Mouse (Mus musculus) CD4-positive, CD25-positive, alpha-beta regulatory T cell, adult 4 months (primary cell): Measurements from ENCODE around the gene Aatk. TPM values are rescaled to one million over a fixed set of nuclear protein-coding genes. Genes with fewer than 3 reads are reported as not detected.

Experiments used
- ATAC-seq: one replicate; pipeline ENCODE4 v1.8.0; 2017
- polyA plus RNA-seq, 2 experiments: library from polyadenylated mRNA; unstranded; fragments of 100-300 nt; shearing (Covaris generic); gene quantifications; one replicate each; pipeline ENCODE4 v1.2.1; 2017

Gene Aatk
- not detected for polyA plus RNA-seq

DNA sequence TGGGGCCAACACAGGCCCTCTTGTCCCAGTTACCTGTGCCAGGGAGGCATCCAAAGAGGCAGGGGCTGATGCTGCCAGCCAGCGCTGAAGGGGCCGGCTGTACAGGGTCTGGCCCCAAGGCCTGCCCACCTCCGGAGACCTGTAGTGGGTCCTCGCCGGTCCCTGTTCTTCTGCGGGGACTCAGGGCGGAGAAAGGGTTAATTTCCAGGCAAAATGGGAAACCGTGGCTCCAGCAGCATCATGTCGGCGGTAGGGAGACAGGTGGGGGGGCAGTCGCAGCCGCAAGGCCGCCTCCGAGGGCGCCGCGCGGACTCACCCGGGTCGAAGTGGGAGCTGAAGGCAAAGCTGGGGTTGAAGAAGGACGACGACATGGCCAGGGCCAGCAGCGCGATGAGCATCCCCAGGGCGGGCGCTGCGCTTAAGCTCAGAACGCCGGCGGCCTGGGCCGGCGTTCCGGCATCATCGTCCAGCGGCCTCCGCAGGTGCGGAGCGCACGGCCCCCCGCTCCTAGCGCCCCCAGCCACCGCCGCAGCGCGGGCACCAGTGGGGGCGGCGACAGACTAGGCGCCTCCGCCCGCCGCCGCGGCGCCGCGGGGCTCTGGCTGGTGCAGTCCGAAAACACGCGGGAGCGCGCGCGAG, at the start of gene Aatk:
Gene Aatk (minus strand): TSS at position 615 of the 639 bp plus-strand sequence.
- ATAC-seq, result no peak

DNA sequence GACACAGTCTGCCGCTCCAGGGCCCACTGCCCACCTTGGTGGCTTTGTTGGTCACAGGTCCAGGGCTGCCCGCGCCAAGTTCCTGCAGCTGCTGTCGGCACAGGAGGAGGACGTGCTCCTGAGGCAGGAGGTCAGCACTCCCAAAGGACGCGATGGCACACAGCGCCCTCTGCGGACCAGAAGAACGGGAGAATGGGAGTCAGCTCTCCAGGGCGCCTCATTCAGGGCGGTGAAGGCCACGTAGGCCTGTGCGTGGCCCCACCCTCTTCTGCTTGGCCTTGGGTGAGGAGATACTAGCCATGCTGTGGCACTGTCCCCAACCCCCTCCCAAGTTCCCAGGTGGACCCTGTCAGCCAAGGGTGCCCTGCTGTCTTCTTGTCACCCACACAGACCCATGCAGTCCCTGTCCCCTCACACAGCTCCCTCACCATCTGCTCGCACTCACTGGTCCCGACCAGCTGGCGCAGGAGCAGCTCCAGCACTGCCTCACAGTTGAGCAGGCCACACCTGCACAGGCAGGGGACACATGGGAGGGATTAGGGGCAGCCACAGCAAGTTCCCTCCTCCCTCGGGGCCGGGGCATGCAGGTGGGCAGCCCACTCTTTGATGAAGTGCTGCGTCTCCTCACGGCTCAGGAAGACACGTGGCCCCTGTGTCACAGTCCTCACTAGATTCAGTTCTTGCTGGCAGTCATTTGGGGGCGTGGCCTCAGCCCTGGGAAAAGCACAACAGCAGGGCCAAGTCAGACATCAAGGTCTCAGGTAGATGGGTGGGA, 46.0 kb upstream of the Aatk start:
- ATAC-seq, result no peak

GRCm38 (mm10) chr11:120090661-120091060, 43.7 kb upstream of the Aatk start:
- no peak for ATAC-seq

DNA sequence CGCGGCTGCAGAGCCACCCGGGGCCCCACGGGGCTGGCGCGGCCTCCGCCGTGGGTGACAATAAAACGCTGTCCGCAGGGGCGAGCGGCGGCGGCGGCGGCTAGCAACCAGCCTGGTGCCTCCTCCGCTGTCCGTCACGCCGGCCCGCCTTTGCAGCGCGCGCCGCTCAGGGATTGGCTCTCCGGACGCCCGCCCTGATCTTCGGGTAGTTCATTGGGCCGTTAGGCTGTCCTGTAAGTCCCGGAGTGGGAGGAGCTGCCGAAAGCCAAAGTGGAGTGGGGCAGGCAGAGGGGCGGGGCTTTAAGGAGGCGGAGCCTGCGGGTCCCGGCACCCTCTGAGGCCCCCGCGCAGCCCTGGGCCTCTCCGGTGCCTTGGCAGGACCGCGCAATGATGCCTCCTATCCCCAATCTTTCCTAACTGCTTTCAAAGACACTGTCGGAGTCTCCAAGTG, 39.8 kb upstream of the Aatk start, which contains the start of gene Cep131:
Gene Cep131 (minus strand): TSS at position 126 of the 451 bp plus-strand sequence.
- ATAC-seq, result peak; percentile 100

- peak; percentile 19 for ATAC-seq
Observed at GRCm38 (mm10) chr11:120085891-120086627, 39.1 kb upstream of the Aatk start.

DNA sequence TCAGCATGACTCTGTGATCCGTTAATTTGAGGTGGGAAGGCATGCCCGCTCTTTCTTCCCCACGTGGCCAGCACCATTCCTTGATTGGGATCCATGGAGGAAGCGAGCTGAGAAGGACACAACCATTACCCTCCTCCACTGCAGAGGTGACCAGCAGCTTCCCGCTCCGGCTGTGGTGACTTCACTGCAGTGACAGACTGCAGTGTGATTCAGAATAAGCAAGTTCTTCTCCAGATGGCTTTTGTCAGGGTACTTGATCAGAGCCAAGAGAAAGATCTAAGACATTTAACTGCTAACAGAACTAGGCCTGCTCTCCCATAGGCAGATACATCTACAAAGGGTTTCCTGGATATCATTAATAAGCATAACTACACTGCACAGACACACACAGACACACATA, 33.3 kb upstream of the Aatk start:
- ATAC-seq, result no peak

- ATAC-seq, result no peak
Observed at GRCm38 (mm10) chr11:120076191-120076590, 29.2 kb upstream of the Aatk start.

DNA sequence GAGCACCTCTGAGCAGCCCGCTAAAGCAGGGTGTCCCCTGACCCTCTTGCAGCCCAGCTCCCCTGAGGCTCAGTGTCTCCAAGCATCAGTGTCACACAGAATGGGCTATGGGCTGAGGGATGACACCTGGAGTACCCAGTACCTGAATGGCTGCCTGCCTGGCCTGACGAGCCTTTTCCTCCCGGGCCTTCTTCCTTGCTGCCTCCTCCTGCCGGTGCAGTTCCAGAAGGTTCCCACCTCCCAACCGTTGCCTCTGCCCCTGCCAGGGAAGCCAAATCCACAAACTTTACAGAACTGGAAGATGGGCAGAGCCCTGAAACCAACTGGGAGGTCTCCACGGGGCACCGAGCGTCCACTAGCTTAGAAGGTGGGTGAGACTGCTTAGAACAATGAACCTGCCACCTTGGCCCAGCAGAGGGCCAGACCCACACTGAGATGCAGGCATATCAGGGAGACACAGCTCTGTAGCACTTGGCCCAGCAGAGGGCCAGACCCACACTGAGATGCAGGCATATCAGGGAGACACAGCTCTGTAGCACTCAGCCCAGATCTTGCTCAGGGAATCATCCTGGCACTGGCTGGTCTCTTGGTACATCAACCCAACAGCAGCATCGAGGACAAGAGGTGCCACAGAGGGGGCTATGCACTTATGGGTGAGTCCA, 26.1 kb upstream of the Aatk start:
- no peak for ATAC-seq

- no peak for ATAC-seq
Observed at GRCm38 (mm10) chr11:120071731-120072320, 24.9 kb upstream of the Aatk start.

- ATAC-seq, result no peak
Observed at GRCm38 (mm10) chr11:120071065-120071464, 24.1 kb upstream of the Aatk start.

DNA sequence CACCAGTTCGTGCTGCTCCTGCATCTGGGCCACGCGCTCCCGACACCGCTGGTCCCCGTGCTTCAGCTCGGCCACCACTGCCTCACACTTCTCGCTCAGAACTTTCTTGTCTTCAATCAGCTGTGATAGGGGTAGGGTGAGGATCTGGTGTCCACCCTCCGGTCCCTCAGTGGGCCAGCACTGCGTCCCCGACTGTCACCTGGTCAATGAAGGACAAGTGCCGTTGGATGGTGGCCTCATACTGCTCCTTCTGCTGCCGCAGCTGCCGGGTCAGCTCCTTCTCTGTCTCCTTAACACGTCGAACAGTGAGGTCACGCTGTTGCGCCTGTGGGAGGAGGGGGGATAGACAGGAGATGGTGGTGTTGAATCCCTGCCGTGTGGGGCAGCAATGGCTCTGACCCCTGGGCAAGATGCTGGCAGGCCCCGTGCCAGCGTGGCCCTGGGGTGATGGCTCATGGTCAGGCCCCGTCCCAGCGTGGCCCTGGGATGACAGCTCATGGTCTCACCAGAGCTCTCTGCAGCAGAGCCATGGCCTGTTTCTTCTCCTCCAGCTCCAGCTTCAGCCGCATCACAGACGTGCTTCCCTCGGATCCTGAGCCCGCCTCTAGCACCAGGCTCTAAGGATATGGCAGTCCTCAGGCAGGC, 23.4 kb upstream of the Aatk start:
- no peak for ATAC-seq

GRCm38 (mm10) chr11:120069261-120069660, 22.3 kb upstream of the Aatk start:
- ATAC-seq, result no peak

DNA sequence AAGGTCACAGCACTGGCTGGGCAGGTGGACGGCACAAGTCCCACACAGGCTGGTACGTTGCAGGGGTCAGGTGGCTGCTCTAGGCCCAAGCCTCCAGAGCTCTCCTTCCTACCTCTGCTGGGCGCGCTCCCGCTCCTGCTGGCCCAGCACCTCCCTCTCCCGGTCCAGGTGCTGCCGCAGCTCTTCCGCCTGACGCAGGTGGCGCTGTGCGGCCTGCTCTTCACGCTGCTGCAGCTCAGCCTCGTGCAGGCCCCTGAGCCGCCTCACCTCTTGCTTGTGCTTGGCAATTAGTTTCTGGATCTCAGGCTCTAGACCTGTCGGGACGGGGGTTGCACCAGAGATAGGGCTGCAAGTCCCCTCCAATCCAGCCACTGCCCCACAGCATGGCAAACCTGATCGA, 20.9 kb upstream of the Aatk start:
- ATAC-seq, result no peak

- no peak for ATAC-seq
Observed at GRCm38 (mm10) chr11:120065291-120065690, 18.3 kb upstream of the Aatk start.

DNA sequence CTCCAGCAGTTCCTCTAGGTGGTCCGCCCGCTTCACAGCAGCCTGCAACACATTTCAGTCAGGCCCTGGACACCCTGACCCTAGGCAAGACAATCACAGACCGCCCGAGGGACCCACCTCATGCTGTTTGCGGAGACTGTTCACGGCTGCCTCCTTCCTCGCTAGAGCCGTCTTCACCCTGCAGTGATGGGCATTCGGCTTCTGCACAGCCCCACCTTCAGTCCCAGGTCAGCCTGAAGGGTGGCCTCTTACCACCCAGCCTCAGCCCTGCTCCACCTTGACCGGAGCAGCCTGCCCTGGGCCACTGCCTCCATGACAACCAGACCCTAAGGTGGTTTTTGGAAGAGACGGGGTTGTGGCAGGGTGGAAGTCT, 17.7 kb upstream of the Aatk start:
- no peak for ATAC-seq

DNA sequence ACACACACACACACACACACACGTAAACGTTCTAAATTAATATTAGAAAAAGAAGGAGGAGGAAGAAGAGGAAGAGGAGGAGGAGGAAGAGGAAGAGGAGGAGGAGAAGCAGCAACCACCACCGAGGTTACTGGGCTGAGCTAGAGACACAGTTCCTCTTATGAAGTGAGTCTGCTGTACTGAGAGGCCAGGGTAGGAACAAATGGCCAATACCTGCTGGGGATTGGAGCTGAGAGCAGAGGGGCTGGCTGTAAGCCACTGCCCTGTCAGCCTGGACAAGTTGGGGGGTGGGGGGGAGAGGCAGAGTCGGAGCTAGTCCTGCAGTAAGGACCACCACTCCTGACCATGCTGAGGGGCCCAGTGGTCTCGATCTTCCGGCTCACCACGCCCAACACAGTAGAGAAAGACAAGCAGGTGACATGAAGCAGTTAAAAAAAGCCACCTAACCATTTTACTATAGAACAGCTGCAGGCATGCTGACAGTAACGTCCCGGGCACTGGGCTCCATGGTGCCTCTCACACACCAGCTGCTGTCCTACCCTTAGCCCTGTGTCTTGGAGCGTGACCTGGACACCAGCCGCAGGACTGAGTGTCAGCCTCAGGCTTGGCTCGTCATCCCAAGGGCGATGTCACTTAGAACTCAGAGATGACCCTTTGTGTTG, 17.2 kb upstream of the Aatk start:
- ATAC-seq, result no peak

DNA sequence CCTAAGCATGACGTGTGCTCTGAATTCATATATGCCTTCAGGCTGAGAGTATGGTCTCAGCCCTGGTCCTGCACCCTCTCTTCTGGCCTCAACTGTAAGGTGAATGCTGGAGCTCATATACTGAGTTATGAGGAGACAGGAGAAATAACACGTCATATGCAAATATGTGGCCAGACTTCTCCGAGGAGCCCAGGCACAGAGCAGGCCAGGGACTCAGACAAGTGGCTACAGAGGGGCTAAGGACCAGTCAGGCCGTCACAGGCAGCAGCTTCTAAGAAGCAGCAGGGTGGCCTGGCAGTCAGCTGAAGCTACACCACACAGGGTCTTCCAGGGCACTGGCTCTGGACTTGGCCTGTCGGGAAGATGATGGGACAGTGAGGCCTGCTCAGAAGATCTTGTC, 16.4 kb upstream of the Aatk start:
- ATAC-seq, result no peak

DNA sequence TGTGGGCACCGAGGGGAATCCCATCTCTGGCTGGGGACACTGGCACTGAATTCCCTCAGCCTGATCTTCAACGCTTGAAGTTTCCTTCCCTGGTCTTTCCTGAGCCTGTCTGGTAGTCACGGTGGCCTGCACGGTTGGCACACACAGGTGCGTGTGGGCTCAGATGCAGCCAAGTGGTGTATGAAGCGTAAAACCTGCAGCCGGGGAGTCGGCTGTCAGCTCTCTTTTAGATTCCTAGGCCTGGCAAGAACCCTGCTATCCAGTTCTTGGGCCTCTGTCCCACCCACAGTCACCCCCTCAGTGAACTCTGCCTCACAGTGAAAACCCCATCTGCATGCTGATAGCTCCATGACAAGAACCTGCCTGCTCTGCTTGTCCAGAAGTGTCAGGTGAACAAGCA, 13.7 kb upstream of the Aatk start:
- no peak for ATAC-seq

- no peak for ATAC-seq
Observed at GRCm38 (mm10) chr11:120055953-120056732, 9.2 kb upstream of the Aatk start.

GRCm38 (mm10) chr11:120053846-120054245, 6.9 kb upstream of the Aatk start:
- no peak for ATAC-seq

DNA sequence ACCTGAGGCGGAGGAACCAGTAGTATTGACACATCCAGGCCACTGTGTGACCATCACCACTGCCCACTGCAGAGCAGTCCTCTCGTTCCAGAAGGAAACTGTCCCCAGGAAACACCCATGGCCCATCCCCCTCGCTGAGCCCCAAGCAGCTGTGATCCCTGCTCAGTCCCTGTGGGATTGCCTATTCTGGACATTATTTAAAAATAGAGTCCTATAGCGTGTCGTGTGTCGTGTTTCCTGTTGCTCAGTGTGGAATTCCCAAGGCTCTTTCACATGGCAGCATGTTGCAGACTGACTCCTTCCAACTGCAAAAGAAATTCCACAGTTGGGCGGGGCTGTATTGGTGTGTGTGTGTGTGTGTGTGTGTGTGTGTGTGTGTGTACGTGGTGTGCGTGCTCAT, 5.3 kb upstream of the Aatk start:
- no peak for ATAC-seq
